Mouse (Mus musculus) gastrocnemius, postnatal 25 days (tissue): Measurements from ENCODE around the gene Polr2l. TPM values are rescaled to one million over a fixed set of nuclear protein-coding genes. Genes with fewer than 3 reads are reported as not detected.

Experiments used
- DNase-seq: peaks from one replicate; pipeline ENCODE4 v3.0.0; 2022
- total RNA-seq, 2 experiments: library from RNA; stranded (reverse); gene quantifications; 1 replicate in 1 of 2; 2 replicates in 1 of 2; pipeline ENCODE4 v1.2.3; 2021

Polr2l gene
- total RNA-seq, 2 experiments from 2014 or later, result 55.2 to 56.0 TPM

- no peak for DNase-seq
Measured at GRCm38 (mm10) chr7:141431434-141432185, 43.3 kb downstream of the Polr2l start.

GRCm38 (mm10) chr7:141430585-141431240 is 44.2 kb downstream of the Polr2l start:
- no peak for DNase-seq

GRCm38 (mm10) chr7:141429840-141430584 is 44.9 kb downstream of the Polr2l start:
- DNase-seq, result no peak

- no peak for DNase-seq
Measured at GRCm38 (mm10) chr7:141429310-141429709, 45.6 kb downstream of the Polr2l start, which contains the start of gene Cend1. Gene Cend1, minus strand, starts transcription at chr7:141429491.

GRCm38 (mm10) chr7:141428701-141429100 is 46.2 kb downstream of the Polr2l start:
- DNase-seq, result no peak

- no peak for DNase-seq
Measured at GRCm38 (mm10) chr7:141426948-141427730, 47.8 kb downstream of the Polr2l start.

GRCm38 (mm10) chr7:141423811-141424210 is 51.1 kb downstream of the Polr2l start:
- DNase-seq, result no peak

Other genes with a start within 250 kb of the Polr2l start
- 10 to 100 TPM; 17.3 to 21.4 TPM for gene Phrf1, start 246.3 kb downstream of the Polr2l start, total RNA-seq
- gene Irf7, start 208.7 kb downstream of the Polr2l start, total RNA-seq, result 1 to 10 TPM; 1.1 to 1.2 TPM
- under 1 TPM; 0.16 to 0.28 TPM for gene Cdhr5, start 198.3 kb downstream of the Polr2l start, total RNA-seq
- under 1 TPM in 1 of 2 experiments, not detected in 1; 0.56 TPM for gene Sct, start 196.0 kb downstream of the Polr2l start, total RNA-seq
- gene Drd4, start 183.1 kb downstream of the Polr2l start, total RNA-seq, result under 1 TPM in 1 of 2 experiments, not detected in 1; 0.23 TPM
- 10 to 100 TPM; 11.2 to 11.7 TPM for gene Deaf1, start 147.4 kb downstream of the Polr2l start, total RNA-seq
- 10 to 100 TPM; 11.0 to 11.5 TPM for gene Tmem80, start 147.4 kb downstream of the Polr2l start, total RNA-seq
- gene Eps8l2, start 136.3 kb downstream of the Polr2l start, total RNA-seq, result 1 to 10 TPM; 1.5 to 2.1 TPM
- gene Taldo1, start 82.9 kb downstream of the Polr2l start, total RNA-seq, result 10 to 100 TPM; 78.9 to 91.3 TPM
- 1 to 10 TPM; 5.2 to 6.7 TPM for gene Gatd1, start 61.0 kb downstream of the Polr2l start, total RNA-seq
- gene Cend1, start 45.6 kb downstream of the Polr2l start, total RNA-seq, result under 1 TPM; 0.38 to 0.75 TPM
- 10 to 100 TPM; 17.1 to 32.9 TPM for gene Slc25a22, start 37.2 kb downstream of the Polr2l start, total RNA-seq
- under 1 TPM; 0.18 to 0.75 TPM for gene Pidd1, start 31.1 kb downstream of the Polr2l start, total RNA-seq
- gene Rplp2, start 27.8 kb downstream of the Polr2l start, total RNA-seq, result 100 to 1,000 TPM; 531 to 541 TPM
- gene Pnpla2, start 19.9 kb downstream of the Polr2l start, total RNA-seq, result 100 to 1,000 TPM; 265 to 357 TPM
- gene Cracr2b, start 14.0 kb downstream of the Polr2l start, total RNA-seq, result 1 to 10 TPM; 3.9 to 7.0 TPM
- gene Cd151, start 7.7 kb downstream of the Polr2l start, total RNA-seq, result 10 to 100 TPM; 67.7 to 87.4 TPM
- 10 to 100 TPM in 1 of 2 experiments, 1 to 10 TPM in 1; 5.6 to 16.5 TPM for gene Tspan4, start 108 bp upstream of the Polr2l start, total RNA-seq
- 10 to 100 TPM; 14.5 to 18.4 TPM for gene Chid1, start 64.7 kb upstream of the Polr2l start, total RNA-seq
- gene Ap2a2, start 87.0 kb upstream of the Polr2l start, total RNA-seq, result 10 to 100 TPM; 42.9 to 45.5 TPM
- gene Muc6, start 180.2 kb upstream of the Polr2l start, total RNA-seq, result not detected
- under 1 TPM in 1 of 2 experiments, not detected in 1; 0.10 TPM for gene Muc2, start 215.2 kb upstream of the Polr2l start, total RNA-seq